Mouse (Mus musculus): Measurements from ENCODE around the gene Ptprg.

DNA sequence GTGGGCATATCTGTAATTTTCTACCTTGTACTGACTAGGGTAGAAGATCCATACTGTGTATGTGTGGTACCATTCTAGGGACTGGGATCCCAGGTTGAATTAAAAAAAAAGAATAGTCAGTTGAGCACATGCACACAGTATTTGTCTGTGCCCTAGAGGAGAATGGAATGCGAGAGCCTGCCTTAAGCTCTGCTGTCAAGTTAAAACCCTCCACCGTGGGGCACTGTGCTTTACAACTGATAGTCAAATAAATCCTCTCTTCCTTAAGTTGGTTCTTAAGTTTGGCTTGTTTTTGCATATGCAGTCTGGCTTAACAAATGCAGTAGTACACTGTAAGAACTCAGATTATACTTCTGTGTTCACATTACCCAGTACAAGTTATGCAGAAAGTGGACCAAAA lies 476.6 kb downstream of the Ptprg start:
- TF ChIP-seq CTCF (IDR thresholded peaks at IDR 0.05; ENCODE audit: low read depth) (peak; percentile 16; the same call in 1 of the 2 replicates), EP300 (IDR thresholded peaks at IDR 0.05; ENCODE audit: low read depth) (no peak)
